Mouse (Mus musculus) cerebellum, adult 8-10 months (tissue): ENCODE measurements around the gene Gab1.

Experiments
- DNase-seq: peaks from one replicate; pipeline ENCODE4 v3.0.0; 2022

Gab1 gene

DNA sequence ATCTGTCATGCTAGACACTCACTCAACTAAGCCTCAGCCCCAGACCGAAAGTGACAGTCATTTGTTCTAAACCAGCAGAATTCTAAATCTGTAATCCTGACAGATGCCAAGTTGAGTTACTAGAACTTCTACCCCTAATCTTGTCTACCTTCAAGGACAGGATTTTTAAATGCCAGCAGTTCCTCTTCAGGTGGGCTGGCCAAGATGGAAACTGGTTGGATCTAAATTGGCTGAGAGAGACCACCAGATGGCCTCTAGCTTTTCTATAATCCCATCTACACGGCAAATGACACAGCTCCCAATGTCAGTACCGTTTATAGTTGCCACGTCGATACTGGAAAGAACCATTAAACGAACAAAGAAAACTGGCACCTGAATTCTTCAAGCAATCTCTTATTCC lies 8.9 kb downstream of the Gab1 start:
- DNase-seq = no peak

GRCm38 (mm10) chr8:80870535-80871204 lies 9.6 kb downstream of the Gab1 start:
- no peak for DNase-seq

- DNase-seq = no peak
Measured at GRCm38 (mm10) chr8:80869881-80870328, 10.4 kb downstream of the Gab1 start.

GRCm38 (mm10) chr8:80868801-80869323 lies 11.5 kb downstream of the Gab1 start:
- no peak for DNase-seq

- DNase-seq = no peak
Measured at GRCm38 (mm10) chr8:80868006-80868702, 12.2 kb downstream of the Gab1 start.

DNA sequence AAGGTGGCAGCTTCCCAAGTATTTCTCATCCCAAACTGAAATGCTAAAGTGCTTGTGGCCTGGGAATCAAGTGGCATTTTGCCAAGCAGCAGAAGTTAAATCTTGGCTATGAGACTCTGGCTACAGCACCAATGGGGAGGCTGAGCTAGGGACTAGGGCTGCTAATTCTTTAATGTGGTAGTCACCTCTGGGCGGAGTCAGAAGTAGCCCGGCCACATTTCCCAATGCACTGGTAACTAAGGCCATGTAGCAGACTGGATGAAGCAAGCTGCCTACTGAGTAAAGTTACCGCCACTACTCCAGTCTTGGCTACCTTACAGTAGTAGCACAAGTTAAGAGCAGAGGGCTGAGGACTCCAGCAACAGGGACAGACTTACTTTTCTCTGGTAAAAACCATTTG lies 12.7 kb downstream of the Gab1 start:
- DNase-seq = no peak

- DNase-seq = no peak
Measured at GRCm38 (mm10) chr8:80865181-80865784, 15.0 kb downstream of the Gab1 start.

DNA sequence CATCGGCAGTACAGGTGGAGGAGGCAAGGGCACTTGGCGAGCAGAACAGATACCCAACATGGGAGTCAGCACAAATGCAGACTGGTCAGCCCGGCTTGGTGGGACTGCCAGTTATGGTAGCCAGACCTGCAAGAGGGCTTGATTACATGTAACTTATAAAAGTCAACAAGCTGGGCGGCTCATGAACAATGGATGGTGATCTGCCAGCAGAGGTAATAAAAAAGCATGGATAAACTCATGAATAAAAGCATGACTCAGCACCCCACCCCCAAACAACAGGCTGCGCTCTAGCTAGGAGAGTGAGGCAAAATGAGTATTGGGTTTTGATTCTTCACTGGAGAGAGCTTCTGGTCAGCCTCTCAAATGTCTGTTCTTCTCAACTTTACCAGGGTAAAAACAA lies 16.9 kb downstream of the Gab1 start:
- no peak for DNase-seq

DNA sequence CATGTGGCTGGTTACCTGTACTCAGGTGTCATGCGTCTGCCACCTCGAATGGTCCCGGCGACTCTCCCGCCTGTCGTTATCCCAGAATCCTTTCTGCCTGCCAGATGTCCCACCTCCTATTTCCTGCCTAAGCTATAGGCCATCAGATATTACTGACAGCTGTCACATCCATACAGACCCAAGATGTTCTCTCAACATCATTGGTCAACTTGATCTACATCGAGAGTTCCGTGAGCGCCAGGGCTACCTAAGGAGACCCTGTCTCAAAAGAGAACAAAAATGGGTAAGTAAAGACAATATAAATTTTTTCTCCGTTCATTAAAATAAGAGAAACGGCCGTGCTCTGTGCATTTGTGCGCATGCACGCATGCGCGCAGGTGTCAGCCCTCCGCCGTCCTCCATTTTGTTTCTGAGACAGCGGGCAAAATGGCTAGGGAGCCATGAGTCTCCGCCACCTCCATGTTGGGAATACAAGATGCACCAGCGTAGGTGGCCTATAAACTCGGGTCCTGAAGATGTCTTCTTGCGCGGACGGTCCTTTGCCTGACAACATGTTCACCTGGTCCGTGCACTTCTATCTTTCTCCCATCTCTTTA lies 21.0 kb downstream of the Gab1 start:
- no peak for DNase-seq

DNA sequence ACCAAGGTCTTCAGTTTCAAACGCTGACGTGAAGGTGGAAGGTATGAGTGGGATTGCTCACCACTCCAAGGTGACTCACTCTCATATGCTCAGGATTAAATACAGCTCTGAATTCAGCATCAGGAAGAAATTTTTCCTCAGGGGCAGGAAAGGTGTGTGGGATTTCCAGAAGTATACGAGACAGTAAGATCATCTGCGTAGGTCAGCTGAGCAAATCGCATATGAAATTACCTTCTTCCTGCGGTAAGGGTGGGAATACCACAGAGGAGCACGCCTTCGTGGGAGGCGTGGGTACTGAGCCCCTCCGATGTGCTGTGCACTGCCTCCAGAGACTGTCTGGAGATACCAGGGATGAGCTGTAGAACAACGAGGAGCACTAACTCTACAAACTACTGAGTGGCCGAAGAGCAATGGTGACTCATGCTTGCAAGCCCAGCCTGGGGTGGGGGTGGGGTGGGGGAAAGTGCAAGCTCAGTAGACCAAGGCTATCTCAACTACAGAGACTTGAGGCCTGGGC lies 22.4 kb downstream of the Gab1 start:
- DNase-seq = no peak

DNA sequence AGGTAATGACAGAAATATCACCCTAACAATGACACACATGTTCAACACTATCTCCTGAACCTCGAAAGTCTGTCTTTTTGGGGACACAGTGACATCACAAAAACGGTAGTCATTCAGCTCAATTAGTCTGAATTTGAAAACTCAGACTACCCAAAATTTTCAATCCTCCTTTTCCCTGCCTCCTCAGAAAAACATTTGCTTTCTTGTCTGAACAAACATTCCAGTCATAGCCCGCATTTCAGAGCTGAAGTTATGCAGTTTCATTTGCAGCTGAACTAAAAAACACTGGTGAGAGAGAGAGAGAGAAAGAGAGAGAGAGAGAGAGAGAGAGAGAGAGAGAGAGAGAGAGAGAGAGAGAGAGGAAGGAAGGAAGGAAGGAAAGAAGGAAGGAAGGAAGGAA lies 23.2 kb downstream of the Gab1 start:
- no peak for DNase-seq

DNA sequence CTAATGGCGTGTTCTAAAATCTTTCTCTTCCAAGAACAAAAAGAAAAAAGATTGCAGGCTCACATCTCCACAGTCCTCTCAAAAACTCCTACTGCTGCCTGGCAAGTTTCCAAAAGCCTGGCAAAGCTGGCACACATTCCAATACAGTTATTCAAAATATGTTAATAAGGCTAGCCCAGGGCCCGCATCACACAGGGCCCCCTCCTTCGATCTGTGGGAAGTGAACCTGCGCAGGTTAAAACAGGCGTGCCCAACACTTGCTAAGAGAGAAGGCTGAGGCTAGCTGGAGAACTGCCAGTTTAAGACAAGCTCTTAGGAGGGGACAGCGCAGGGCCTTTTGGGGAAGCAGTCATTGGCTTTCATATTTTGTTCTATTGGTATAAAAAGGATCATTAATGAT lies 23.7 kb downstream of the Gab1 start:
- no peak for DNase-seq

GRCm38 (mm10) chr8:80853622-80854021 lies 26.7 kb downstream of the Gab1 start:
- DNase-seq = no peak

DNA sequence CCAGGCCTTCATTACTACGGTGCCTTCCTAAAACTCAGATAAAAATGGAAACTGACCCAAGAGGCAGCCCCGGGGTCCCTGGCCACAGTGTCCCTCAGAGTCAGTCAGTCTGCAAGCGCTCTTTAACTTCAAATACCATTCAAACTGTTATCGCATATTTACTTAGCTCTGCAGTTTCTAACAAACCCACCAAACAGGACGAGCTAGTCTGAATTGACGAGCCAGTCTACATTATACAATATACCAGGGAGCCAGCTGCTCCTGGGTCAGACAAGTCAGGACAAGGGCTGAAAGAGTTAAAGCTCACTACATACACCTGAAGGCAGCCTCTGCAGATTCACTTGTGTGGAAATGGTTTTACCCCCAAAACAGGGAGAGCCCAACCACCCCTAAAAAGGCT lies 27.1 kb downstream of the Gab1 start:
- DNase-seq = no peak

DNA sequence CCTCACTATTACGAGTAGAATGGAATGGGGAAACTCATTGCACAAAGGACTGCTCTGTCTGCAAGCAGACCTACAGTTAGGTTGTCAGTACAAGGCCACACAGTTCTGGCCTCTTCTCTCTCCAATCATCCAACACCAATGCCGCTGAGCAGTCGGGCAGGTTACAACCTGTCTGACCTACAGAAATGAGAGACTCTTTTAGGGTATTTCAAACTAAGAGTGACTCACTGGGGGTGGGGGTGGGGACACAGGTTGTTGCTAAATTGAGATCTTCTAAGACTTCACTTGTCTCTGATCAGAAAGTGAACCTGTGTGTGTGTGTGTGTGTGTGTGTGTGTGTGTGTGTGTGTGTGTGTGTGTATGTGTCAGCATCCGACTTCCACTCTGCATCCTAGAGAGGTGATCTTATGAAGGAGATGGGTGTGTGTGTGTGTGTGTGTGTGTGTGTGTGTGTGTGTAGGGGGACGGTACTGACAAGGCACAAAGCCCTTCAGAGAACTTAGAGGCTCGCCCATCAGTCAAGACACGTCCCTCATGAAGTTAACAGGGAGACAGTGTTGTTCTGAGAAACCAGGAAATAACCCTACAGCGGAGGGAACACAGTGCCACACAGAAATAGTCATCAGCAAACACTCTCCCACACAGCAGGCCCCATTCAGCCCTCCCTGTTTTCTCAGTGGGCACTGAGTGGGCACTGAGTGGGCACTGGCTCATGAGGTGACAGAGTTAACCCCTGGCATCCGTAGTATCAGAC lies 27.7 kb downstream of the Gab1 start:
- no peak for DNase-seq

- no peak for DNase-seq
Measured at GRCm38 (mm10) chr8:80851648-80852047, 28.7 kb downstream of the Gab1 start.

GRCm38 (mm10) chr8:80850013-80850412 lies 30.3 kb downstream of the Gab1 start:
- no peak for DNase-seq

DNA sequence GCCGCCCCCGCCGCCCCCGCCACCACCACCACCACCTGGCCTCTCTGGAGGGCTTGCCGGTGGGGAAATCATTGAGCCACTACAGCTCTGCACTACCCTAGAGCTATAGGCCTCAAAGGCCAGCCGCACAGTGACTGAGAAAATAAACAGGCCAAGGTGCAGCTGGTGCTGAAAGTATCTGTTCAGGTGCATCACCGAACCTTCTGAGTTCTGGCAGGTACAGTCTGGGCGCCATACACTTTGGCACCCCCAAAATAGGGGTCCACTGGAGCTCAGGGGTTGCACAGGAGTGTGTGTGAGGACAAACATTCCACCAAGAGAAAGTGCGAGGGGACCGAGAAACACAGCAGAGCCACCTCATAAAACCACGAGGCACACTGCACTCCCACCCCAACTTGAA lies 31.7 kb downstream of the Gab1 start:
- DNase-seq = no peak

DNA sequence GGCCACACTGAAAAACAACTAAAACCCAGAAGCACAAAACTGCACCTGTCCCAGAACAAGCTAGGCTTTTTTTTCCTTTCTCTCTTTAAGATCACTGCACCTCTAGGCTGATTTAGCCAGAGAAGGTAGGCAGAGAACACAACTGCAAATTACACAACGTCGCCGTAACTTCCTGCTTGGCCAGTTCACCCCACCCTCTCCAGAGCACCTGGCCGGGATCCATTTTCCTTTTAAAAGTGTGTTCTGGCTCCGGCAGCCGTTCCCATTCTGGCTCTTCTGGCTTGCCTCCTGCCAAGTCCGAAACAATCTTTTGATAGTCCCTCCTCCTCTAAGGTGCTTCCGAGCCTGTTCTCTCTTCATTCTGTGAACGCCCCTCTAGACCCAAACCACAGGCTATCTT lies 32.4 kb downstream of the Gab1 start:
- no peak for DNase-seq

- no peak for DNase-seq
Measured at GRCm38 (mm10) chr8:80845284-80845683, 35.0 kb downstream of the Gab1 start.

- DNase-seq = no peak
Measured at GRCm38 (mm10) chr8:80843744-80844434, 36.4 kb downstream of the Gab1 start.

DNA sequence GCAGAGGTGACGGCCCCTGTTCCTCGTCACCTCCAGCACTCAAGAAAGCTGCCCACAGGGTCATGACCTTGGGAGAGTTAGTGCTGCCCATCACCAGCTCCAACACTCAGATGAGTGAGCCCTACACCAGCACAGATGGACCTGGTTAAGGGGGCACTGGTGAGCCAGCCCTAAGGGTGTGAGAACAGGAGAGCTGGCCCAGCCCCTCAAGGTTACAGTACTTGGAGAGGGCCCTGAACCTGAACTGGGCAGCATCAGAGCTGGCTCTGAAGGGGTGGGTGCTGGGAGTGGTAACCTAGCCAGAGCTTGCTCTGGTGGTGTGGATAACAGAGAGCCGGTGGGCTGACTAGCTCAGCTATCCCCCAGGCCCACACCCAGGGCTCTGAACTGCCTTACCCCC lies 37.8 kb downstream of the Gab1 start:
- DNase-seq = no peak
